Mouse (Mus musculus): ENCODE results near the gene Stt3b. TPM values are rescaled to one million over a fixed set of nuclear protein-coding genes. Genes with fewer than 3 reads are reported as not detected.

Gene Stt3b
- polyA plus RNA-seq, 1 experiment, result 56.8 TPM

DNA sequence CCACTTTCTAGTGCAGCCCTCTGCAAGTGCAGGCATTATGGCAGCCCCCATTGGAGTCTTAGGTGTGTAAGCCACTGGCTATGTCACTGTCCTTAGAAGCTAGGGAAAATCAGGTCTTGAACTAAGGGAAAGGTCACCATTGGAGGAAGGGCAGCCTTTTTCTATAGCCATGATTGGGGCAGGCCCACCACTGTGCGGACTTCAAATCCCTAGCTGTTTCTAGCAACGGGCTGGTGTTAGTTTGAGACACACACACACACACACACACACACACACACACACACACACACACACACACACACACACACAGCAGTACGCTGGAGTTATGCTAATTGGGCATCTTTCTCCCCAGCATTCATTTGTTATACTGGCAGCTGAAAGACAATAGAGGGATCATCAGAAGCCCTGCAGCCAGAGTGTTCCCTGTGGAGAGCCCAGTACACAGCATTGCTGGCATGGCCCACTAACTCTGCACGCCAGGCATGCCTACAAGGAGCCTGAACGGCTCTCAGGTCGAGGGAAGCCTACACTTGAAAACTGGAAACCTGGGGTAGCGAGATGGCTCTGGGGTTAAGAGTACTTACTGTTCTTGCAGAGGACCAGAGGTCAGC lies 85.4 kb downstream of the Stt3b start:
- TF ChIP-seq POLR2A (IDR thresholded peaks at IDR 0.05; ENCODE audit: borderline replicate concordance, low read depth, low read length), result no peak
- no peak for TF ChIP-seq CTCF (IDR thresholded peaks at IDR 0.05; ENCODE audit: low read depth, low read length)
- no peak overlapping the region for H3K27ac ChIP-seq (ENCODE audit: insufficient read depth, low read depth, low read length)
- H3K4me3 ChIP-seq (ENCODE audit: insufficient read depth, low read length), result no peak overlapping the region
- no peaks in the 10 kb centered on the region for H3K4me1 ChIP-seq (ENCODE audit: control insufficient read depth, insufficient read depth, low read length)

DNA sequence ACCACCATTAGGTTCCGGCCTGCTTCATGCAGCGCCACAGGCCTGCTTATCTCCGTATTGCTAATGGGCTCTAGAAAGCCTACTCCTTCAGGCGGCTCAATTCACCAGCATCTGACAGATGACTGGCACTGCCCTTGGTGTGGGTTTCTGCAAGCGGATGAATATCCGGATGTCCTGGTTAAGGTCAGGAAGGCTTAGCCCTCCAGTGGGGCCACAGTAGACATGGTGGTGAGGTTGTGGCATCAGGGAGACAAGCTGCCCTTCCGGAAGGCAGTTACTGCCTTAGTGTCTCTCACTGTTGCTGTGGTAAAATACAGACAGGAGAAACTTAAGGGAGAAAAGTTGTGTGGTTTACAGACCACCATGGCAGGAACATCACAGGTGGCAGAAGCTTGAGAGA lies 89.0 kb downstream of the Stt3b start:
- Histone ChIP-seq H3K4me3 (ENCODE audit: insufficient read depth, low read length) (no peak overlapping the region), H3K4me1 (ENCODE audit: control insufficient read depth, insufficient read depth, low read length) (no peaks in the 10 kb centered on the region)
- no peak for TF ChIP-seq POLR2A (IDR thresholded peaks at IDR 0.05; ENCODE audit: borderline replicate concordance, low read depth, low read length)
- no peak for TF ChIP-seq CTCF (IDR thresholded peaks at IDR 0.05; ENCODE audit: low read depth, low read length)

DNA sequence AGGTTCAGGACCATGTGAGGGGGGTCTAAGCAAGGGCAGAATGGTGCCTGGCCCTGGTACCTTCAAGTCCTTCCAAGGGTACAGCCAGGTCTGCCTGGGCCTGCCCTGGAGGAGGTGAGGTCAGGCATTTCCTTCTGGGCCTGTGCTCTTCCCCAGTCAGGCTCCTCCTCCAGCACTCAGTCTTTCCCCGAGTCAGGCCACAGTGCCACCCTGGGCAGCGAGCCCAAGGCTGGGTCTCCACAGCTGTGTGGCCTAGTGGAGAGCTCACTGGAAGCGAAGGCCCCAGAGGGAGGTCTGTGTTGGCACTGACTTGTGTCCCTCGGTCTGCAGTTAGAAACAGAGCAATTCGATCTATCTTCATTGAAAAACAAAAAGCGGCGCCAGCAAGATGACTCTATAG lies 89.8 kb downstream of the Stt3b start:
- no peaks in the 10 kb centered on the region for H3K4me1 ChIP-seq (ENCODE audit: control insufficient read depth, insufficient read depth, low read length)
- no peak overlapping the region for H3K27ac ChIP-seq (ENCODE audit: insufficient read depth, low read depth, low read length)
- TF ChIP-seq CTCF (IDR thresholded peaks at IDR 0.05; ENCODE audit: low read depth, low read length) (no peak), POLR2A (IDR thresholded peaks at IDR 0.05; ENCODE audit: borderline replicate concordance, low read depth, low read length) (no peak)
- H3K4me3 ChIP-seq (ENCODE audit: insufficient read depth, low read length), result no peak overlapping the region

More for the DNA sequence above, 89.0 kb downstream of the Stt3b start:
- H3K27ac ChIP-seq (ENCODE audit: insufficient read depth, low read depth, low read length), result no peak overlapping the region

DNA sequence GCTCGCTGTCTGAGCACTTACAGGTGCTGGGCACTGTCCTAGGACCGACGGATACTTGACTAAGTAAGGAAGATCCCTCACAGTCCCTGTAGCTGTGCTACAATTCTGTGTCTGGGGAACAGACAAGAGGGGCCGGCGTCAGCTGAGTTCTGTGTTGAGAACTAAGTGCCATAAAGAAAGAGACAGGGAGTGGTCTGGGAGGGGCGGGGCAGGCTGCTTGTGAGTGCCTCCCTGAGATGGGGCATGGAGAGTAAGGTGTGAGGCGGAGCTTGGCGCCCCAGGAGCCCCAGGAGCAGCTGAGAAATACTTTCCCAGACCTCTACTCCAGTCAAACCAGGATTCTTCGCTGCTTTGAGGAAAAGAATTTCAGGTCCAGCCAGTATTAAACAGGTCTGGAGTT lies 92.2 kb downstream of the Stt3b start:
- Histone ChIP-seq H3K4me1 (ENCODE audit: control insufficient read depth, insufficient read depth, low read length) (no peaks in the 10 kb centered on the region), H3K27ac (ENCODE audit: insufficient read depth, low read depth, low read length) (no peak overlapping the region), H3K4me3 (ENCODE audit: insufficient read depth, low read length) (no peak overlapping the region)
- TF ChIP-seq POLR2A (IDR thresholded peaks at IDR 0.05; ENCODE audit: borderline replicate concordance, low read depth, low read length) (no peak), CTCF (IDR thresholded peaks at IDR 0.05; ENCODE audit: low read depth, low read length) (no peak)

DNA sequence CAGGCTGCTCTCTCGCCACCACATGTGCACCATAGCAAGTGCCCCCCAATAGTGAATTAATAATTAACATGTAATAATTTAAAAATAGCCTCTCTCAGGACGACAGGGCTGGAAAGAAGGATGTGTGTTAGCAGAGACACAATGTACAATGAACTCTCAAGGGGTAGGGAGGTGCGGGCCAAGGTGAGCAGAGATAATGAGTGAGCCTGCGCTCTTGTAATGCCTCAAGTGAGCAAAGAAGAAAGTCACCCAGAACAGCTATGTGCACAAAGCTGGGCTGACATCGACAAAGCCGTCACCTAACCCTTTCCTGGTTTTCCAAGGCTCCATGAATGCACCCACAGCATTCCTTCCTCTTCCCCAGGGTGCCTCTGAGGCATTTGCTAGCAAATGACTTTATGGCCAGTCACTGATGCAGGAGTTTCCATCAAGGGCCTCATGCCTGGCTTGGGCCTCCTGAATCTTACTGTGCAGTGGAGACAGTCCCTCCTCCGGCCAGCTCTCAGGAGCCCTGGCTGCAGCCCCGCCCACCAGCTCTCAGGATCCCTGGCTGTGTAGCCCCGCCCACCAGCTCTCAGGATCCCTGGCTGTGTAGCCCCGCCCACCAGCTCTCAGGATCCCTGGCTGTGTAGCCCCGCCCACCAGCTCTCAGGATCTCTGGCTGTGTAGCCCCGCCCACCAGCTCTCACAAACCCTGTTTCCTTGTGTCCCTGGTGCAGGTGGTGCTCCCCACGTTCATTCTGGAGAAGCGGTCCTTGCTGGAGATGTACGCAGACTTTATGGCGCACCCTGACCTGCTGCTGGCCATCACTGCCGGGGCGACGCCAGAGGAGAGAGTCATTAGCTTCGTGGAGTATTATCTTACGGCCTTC lies 94.2 kb downstream of the Stt3b start:
- Histone ChIP-seq H3K27ac (ENCODE audit: insufficient read depth, low read depth, low read length) (no peak overlapping the region), H3K4me1 (ENCODE audit: control insufficient read depth, insufficient read depth, low read length) (no peaks in the 10 kb centered on the region), H3K4me3 (ENCODE audit: insufficient read depth, low read length) (no peak overlapping the region)
- TF ChIP-seq POLR2A (IDR thresholded peaks at IDR 0.05; ENCODE audit: borderline replicate concordance, low read depth, low read length) (no peak), CTCF (IDR thresholded peaks at IDR 0.05; ENCODE audit: low read depth, low read length) (no peak)

DNA sequence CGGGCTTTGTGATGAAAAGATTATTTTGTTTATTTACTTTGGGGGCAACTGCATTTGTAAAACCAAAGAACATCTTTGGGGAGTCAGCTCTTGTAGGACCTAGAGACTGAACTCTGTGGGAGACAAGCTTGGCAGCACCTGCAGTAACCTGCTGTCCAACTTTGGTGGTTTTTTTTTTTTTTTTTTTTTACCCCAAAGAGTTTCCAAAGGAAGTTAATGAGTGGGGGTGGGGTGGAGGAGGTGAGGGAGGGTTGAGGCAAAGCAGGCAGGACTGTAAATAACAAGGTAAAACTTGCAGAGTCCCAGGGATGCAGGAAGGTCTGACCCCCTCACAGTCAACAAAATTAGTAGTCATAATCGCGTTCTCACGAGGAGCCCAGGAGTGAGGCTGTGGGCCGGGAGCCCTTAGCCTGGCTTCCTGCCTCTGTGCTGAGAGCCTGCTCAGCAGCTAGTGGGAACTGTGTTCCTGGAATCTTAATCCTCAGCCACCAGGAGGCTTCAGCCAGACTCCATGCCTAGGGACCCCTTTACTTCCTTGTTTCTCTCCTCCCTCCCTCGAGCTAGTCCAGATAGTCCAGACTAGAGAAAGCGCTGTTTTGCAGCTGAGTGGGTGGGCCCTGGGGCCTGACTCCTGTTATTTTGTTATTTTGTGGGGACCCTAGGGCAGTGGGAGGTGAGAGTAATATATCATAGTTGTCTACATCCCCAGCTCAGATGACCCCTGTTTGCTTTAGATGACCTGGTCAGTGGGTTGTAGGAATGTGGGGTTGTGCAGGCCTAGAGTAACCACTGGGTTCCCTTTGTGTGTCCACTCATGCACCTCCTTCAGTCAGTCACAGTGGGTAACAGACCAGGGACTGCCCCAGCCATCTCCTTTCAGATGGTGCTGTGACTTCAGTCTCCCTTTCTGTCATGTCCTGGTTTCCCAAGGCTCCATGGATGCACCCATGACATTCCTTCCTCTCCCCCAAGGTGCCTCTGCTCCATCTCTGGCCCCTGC lies 95.3 kb downstream of the Stt3b start:
- TF ChIP-seq POLR2A (IDR thresholded peaks at IDR 0.05; ENCODE audit: borderline replicate concordance, low read depth, low read length) (no peak), CTCF (IDR thresholded peaks at IDR 0.05; ENCODE audit: low read depth, low read length) (no peak)
- no peaks in the 10 kb centered on the region for H3K4me1 ChIP-seq (ENCODE audit: control insufficient read depth, insufficient read depth, low read length)
- no peak overlapping the region for H3K27ac ChIP-seq (ENCODE audit: insufficient read depth, low read depth, low read length)
- H3K4me3 ChIP-seq (ENCODE audit: insufficient read depth, low read length), result no peak overlapping the region

DNA sequence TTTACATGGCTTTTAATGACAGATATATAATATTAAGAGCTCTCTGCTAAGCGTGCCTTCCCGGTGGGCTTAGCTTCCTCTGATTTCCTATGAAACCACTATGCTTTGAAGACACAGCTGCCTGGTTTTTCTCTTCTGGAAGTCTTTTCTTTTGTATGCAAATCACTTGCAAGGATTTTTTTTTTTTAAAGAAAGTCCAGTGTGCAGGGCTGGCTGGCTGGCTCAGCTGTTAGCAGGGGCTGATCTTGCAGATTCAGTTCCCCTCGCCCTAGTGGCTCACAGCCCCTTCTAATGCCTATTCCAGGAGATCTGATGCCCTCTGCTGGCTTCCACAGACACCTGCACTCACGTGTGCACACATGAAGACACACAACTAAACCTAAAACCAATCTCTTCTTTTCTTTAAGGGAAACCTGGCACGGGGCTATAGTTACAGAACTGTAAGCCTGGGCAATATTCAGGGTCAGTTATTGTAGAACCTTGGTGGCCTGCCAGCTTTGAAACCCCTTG lies 96.4 kb downstream of the Stt3b start:
- no peak overlapping the region for H3K27ac ChIP-seq (ENCODE audit: insufficient read depth, low read depth, low read length)

DNA sequence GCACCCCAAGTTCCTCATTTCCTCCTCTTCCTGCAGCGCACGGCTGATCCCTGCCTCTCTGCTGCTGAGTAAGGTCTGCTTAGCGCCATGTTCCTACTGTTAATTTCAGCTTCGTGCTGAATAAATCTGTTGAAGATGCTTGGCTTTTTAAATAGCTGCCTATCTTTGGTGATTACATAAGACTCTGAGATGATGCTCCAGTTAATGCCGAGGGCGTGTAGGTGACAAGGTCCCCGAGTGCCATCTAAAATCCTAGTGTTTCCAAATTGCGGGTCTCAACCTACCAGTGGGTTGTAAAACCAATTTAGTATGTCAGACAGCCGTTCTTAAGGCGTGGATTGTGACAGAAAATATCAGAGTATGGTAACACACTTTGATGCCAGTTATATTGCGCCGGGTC lies 99.7 kb downstream of the Stt3b start:
- H3K4me3 ChIP-seq (ENCODE audit: insufficient read depth, low read length), result no peak overlapping the region
- H3K4me1 ChIP-seq (ENCODE audit: control insufficient read depth, insufficient read depth, low read length), result no peaks in the 10 kb centered on the region
- TF ChIP-seq POLR2A (IDR thresholded peaks at IDR 0.05; ENCODE audit: borderline replicate concordance, low read depth, low read length) (no peak), CTCF (IDR thresholded peaks at IDR 0.05; ENCODE audit: low read depth, low read length) (no peak)
- no peak overlapping the region for H3K27ac ChIP-seq (ENCODE audit: insufficient read depth, low read depth, low read length)

More for the DNA sequence above, 96.4 kb downstream of the Stt3b start:
- Histone ChIP-seq H3K4me3 (ENCODE audit: insufficient read depth, low read length) (no peak overlapping the region), H3K4me1 (ENCODE audit: control insufficient read depth, insufficient read depth, low read length) (no peaks in the 10 kb centered on the region)
- TF ChIP-seq CTCF (IDR thresholded peaks at IDR 0.05; ENCODE audit: low read depth, low read length) (no peak), POLR2A (IDR thresholded peaks at IDR 0.05; ENCODE audit: borderline replicate concordance, low read depth, low read length) (no peak)

DNA sequence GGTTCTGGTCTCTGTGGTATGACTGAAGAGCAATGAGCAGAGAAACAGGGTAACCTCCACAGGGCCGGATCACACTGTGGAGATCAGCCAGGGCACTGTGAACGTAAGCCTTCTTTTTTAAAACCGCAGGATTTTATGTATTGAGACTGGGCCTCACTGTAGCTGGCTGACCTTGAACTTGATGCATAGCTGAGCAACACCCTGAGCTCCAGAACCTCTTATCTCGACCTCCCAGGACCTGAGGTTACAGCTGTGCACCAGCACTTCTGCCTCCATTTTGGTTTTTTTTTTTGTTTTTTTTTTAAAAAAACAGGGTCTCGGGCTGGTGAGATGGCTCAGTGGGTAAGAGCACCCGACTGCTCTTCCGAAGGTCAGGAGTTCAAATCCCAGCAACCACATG lies 100.5 kb downstream of the Stt3b start:
- TF ChIP-seq POLR2A (IDR thresholded peaks at IDR 0.05; ENCODE audit: borderline replicate concordance, low read depth, low read length) (no peak), CTCF (IDR thresholded peaks at IDR 0.05; ENCODE audit: low read depth, low read length) (no peak)
- no peak overlapping the region for H3K4me3 ChIP-seq (ENCODE audit: insufficient read depth, low read length)
- no peak overlapping the region for H3K27ac ChIP-seq (ENCODE audit: insufficient read depth, low read depth, low read length)
- H3K4me1 ChIP-seq (ENCODE audit: control insufficient read depth, insufficient read depth, low read length), result no peaks in the 10 kb centered on the region

Data from bone marrow macrophage, adult 2 months (primary cell).